21 mouse cellular contexts compared by ENCODE assay signal in the genomic region with DNA sequence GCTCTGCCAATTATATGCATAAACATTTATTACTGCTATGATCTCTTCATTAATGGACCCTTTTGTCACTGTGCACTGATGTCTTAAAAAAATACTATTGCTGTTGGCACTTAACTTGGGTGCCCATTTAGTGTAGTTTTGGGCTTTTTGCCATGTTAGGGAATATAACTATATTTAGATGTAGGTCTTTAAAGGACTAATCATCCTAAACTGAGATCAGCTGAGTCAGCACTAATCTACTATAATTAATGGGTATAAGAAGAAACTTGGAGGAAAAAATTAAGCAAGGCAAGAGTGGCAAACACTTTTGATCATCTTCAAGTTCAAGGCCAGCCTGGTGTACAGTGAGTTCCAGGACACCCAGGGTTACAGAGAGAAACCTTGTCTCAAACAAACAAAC.
"Had no signal": no experiment of that assay in that cellular context is flagged by ENCODE, and none has a peak within 500 bp of the region (broad histone marks: within the 10 kb centered on the region; RNA-seq: fewer than 3 reads in every experiment).

No protein-coding gene starts in this region.

- H3K4me2 ChIP-seq: liver, embryonic 13.5 days; liver, embryonic 15.5 days; midbrain, embryonic 11.5 days; neural tube, embryonic 12.5 days had no signal

- DNase-seq: liver, embryonic 13.5 days; liver, postnatal 0 days; lung, adult 2 months; lung, postnatal 14 days; lung, postnatal 36 days; midbrain, embryonic 14.5 days; retina, postnatal 1 day; right cerebral cortex, adult 18-20 months; right cerebral cortex, postnatal 25 days; right cerebral cortex, postnatal 4 days; spleen, adult 18-20 months; thymus, adult 18-20 months; thymus, postnatal 14 days; thymus, postnatal 36 days had no signal

- H3K9me3 ChIP-seq: liver, embryonic 13.5 days; liver, embryonic 15.5 days; megakaryocyte, embryonic 14.5 days; neural tube, embryonic 12.5 days had no signal

- H3K9ac ChIP-seq: liver, embryonic 13.5 days; liver, embryonic 15.5 days; liver, postnatal 0 days; neural tube, embryonic 12.5 days had no signal

- ATAC-seq: liver, postnatal 0 days; midbrain, embryonic 16.5 days had no signal

- H3K36me3 ChIP-seq: liver, embryonic 13.5 days; liver, embryonic 15.5 days; neural tube, embryonic 12.5 days had no signal

- H3K4me3 ChIP-seq: liver, embryonic 13.5 days; liver, embryonic 15.5 days; megakaryocyte, embryonic 14.5 days; myocyte; neural tube, embryonic 12.5 days had no signal

- H3K27me3 ChIP-seq: liver, embryonic 13.5 days; liver, embryonic 15.5 days; megakaryocyte, embryonic 14.5 days; neural tube, embryonic 12.5 days had no signal

- H3K4me1 ChIP-seq: neural tube, embryonic 12.5 days had no signal

- H3K27ac ChIP-seq: liver, embryonic 13.5 days; liver, embryonic 15.5 days; macrophage; neural tube, embryonic 12.5 days had no signal
